Mouse (Mus musculus): ENCODE data around the gene Tmem95. TPM values are rescaled to one million over a fixed set of nuclear protein-coding genes. Genes with fewer than 3 reads are reported as not detected.

Tmem95 gene
- polyA plus RNA-seq, 1 experiment, result not detected

GRCm38 (mm10) chr11:69858113-69858998 lies 19.5 kb downstream of the Tmem95 start, which contains the start of gene Tnk1:
TSS of gene Tnk1 (minus strand) at chr11:69858730.
- H3K4me3 ChIP-seq (ENCODE audit: low read depth, low read length), result peak within 1 kb of the TSS; percentile 65
- H3K9ac ChIP-seq (ENCODE audit: low read depth, poor library complexity, severe bottlenecking), result peak within 1 kb of the TSS; percentile 62

DNA sequence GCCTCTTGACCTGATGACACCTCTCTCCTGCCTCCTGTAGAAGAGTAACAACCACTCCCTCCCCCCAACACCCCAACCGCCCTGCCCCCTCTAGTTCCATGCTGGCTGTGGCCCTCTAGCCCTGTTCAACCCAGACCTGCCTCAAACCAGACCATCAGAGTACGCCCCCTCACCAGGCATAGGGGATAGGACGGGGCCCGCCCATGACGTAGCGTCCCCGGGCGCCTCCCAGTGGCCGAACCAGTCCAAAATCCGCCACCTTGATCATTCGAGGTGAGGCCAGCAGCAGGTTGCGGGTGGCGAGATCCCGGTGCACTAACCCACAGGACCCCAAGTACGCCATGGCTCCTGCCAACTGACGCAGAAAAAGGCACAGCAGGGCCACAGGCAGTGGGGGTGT lies 22.5 kb downstream of the Tmem95 start:
- peaks cover 14% of the 10 kb centered on the region for H3K36me3 ChIP-seq (ENCODE audit: control insufficient read depth, insufficient read depth, low read length, poor library complexity, severe bottlenecking)
- peak overlapping the region; percentile 12 for H3K9ac ChIP-seq (ENCODE audit: low read depth, poor library complexity, severe bottlenecking)
- H3K4me1 ChIP-seq (ENCODE audit: control insufficient read depth, insufficient read depth, low read length), result no peaks in the 10 kb centered on the region
- H3K27me3 ChIP-seq (ENCODE audit: control insufficient read depth, insufficient read depth, low read length, poor library complexity, severe bottlenecking), result no peaks in the 10 kb centered on the region
- no peaks in the 10 kb centered on the region for H3K9me3 ChIP-seq (replicated peaks; ENCODE audit: control insufficient read depth, insufficient read depth, low read length, poor library complexity, severe bottlenecking)
- H3K27ac ChIP-seq (ENCODE audit: insufficient read depth, low read length), result no peak overlapping the region
- H3K4me3 ChIP-seq (ENCODE audit: low read depth, low read length), result peak overlapping the region; percentile 44
- TF ChIP-seq POLR2A (IDR thresholded peaks at IDR 0.05; ENCODE audit: insufficient read depth, low read length) (no peak), EP300 (IDR thresholded peaks at IDR 0.05; ENCODE audit: insufficient read depth, low read depth, low read length) (0 out of 2 replicates have a peak, but pooled peaks have one; percentile 44), CTCF (IDR thresholded peaks at IDR 0.05; ENCODE audit: low read depth, low read length) (peak; percentile 73)

More at GRCm38 (mm10) chr11:69858113-69858998, 19.5 kb downstream of the Tmem95 start, which contains the start of gene Tnk1:
- no peaks in the 10 kb centered on the region for H3K4me1 ChIP-seq (ENCODE audit: control insufficient read depth, insufficient read depth, low read length)
- H3K9me3 ChIP-seq (replicated peaks; ENCODE audit: control insufficient read depth, insufficient read depth, low read length, poor library complexity, severe bottlenecking), result no peaks in the 10 kb centered on the region
- TF ChIP-seq CTCF (IDR thresholded peaks at IDR 0.05; ENCODE audit: low read depth, low read length) (no peak), POLR2A (IDR thresholded peaks at IDR 0.05; ENCODE audit: insufficient read depth, low read length) (peak; percentile 61), EP300 (IDR thresholded peaks at IDR 0.05; ENCODE audit: insufficient read depth, low read depth, low read length) (0 out of 2 replicates have a peak, but pooled peaks have one; percentile 7)
- no peaks in the 10 kb centered on the region for H3K36me3 ChIP-seq (ENCODE audit: control insufficient read depth, insufficient read depth, low read length, poor library complexity, severe bottlenecking)
- peak within 1 kb of the TSS; percentile 17; the same call in 1 of the 2 replicates for H3K27ac ChIP-seq (ENCODE audit: insufficient read depth, low read length)
- no peaks in the 10 kb centered on the region for H3K27me3 ChIP-seq (ENCODE audit: control insufficient read depth, insufficient read depth, low read length, poor library complexity, severe bottlenecking)

DNA sequence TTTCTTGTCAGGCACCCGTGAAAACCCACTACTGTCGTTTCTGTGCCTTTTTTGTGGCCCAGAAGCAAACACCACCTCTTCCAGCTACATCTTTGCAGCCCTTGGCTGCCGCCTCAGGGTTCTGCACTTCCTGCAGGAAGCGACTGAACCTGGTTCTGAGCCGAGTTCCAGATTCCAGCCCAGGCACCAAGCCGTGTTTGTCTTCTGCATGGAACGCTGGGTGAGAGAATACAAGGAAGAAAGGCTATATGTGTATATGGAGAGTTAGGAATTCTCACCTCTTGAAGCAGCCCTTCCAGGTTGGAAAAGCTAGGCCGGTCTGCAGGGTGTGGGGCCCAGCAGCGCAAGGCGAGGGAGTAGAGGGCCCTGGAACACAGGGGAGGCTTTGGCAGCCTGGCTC lies 23.1 kb downstream of the Tmem95 start:
- Histone ChIP-seq H3K27me3 (ENCODE audit: control insufficient read depth, insufficient read depth, low read length, poor library complexity, severe bottlenecking) (no peaks in the 10 kb centered on the region), H3K27ac (ENCODE audit: insufficient read depth, low read length) (no peak overlapping the region; the same call in 1 of the 2 replicates), H3K36me3 (ENCODE audit: control insufficient read depth, insufficient read depth, low read length, poor library complexity, severe bottlenecking) (peaks cover 14% of the 10 kb centered on the region), H3K9ac (ENCODE audit: low read depth, poor library complexity, severe bottlenecking) (no peak overlapping the region), H3K4me1 (ENCODE audit: control insufficient read depth, insufficient read depth, low read length) (no peaks in the 10 kb centered on the region), H3K4me3 (ENCODE audit: low read depth, low read length) (no peak overlapping the region), H3K9me3 (replicated peaks; ENCODE audit: control insufficient read depth, insufficient read depth, low read length, poor library complexity, severe bottlenecking) (no peaks in the 10 kb centered on the region)
- no peak for TF ChIP-seq CTCF (IDR thresholded peaks at IDR 0.05; ENCODE audit: low read depth, low read length)
- no peak for TF ChIP-seq POLR2A (IDR thresholded peaks at IDR 0.05; ENCODE audit: insufficient read depth, low read length)
- TF ChIP-seq EP300 (IDR thresholded peaks at IDR 0.05; ENCODE audit: insufficient read depth, low read depth, low read length), result no peak

GRCm38 (mm10) chr11:69853994-69854393 lies 23.8 kb downstream of the Tmem95 start:
- Histone ChIP-seq H3K9me3 (replicated peaks; ENCODE audit: control insufficient read depth, insufficient read depth, low read length, poor library complexity, severe bottlenecking) (no peaks in the 10 kb centered on the region), H3K9ac (ENCODE audit: low read depth, poor library complexity, severe bottlenecking) (no peak overlapping the region), H3K4me3 (ENCODE audit: low read depth, low read length) (no peak overlapping the region), H3K27ac (ENCODE audit: insufficient read depth, low read length) (no peak overlapping the region), H3K27me3 (ENCODE audit: control insufficient read depth, insufficient read depth, low read length, poor library complexity, severe bottlenecking) (no peaks in the 10 kb centered on the region), H3K4me1 (ENCODE audit: control insufficient read depth, insufficient read depth, low read length) (no peaks in the 10 kb centered on the region), H3K36me3 (ENCODE audit: control insufficient read depth, insufficient read depth, low read length, poor library complexity, severe bottlenecking) (peaks cover 14% of the 10 kb centered on the region)
- TF ChIP-seq POLR2A (IDR thresholded peaks at IDR 0.05; ENCODE audit: insufficient read depth, low read length) (no peak), EP300 (IDR thresholded peaks at IDR 0.05; ENCODE audit: insufficient read depth, low read depth, low read length) (no peak), CTCF (IDR thresholded peaks at IDR 0.05; ENCODE audit: low read depth, low read length) (no peak)

DNA sequence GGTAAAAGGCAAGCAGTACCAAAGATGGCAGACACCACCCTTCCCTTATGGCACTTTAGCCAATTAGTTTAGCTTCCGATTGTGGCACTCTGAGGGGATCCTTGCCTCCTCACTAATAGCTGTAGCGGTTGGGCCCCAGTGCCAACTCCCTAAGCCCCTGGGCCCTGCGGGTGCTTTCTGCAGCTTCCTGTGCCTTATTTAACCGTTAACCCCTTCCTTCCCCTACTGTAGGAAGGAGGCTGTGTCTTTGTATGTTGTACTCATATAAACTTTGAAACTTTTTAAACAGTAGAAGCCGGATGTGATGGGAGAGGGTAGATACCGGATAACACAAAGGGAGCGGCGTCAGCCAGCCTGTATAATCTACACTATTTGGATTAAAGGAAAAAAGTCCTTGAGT lies 27.1 kb downstream of the Tmem95 start:
- H3K4me1 ChIP-seq (ENCODE audit: control insufficient read depth, insufficient read depth, low read length), result peaks cover 2% of the 10 kb centered on the region
- H3K27ac ChIP-seq (ENCODE audit: insufficient read depth, low read length), result no peak overlapping the region
- no peak overlapping the region for H3K9ac ChIP-seq (ENCODE audit: low read depth, poor library complexity, severe bottlenecking)
- no peaks in the 10 kb centered on the region for H3K9me3 ChIP-seq (replicated peaks; ENCODE audit: control insufficient read depth, insufficient read depth, low read length, poor library complexity, severe bottlenecking)
- TF ChIP-seq EP300 (IDR thresholded peaks at IDR 0.05; ENCODE audit: insufficient read depth, low read depth, low read length) (no peak), POLR2A (IDR thresholded peaks at IDR 0.05; ENCODE audit: insufficient read depth, low read length) (no peak), CTCF (IDR thresholded peaks at IDR 0.05; ENCODE audit: low read depth, low read length) (no peak)
- peaks cover 14% of the 10 kb centered on the region for H3K36me3 ChIP-seq (ENCODE audit: control insufficient read depth, insufficient read depth, low read length, poor library complexity, severe bottlenecking)
- H3K27me3 ChIP-seq (ENCODE audit: control insufficient read depth, insufficient read depth, low read length, poor library complexity, severe bottlenecking), result no peaks in the 10 kb centered on the region
- no peak overlapping the region for H3K4me3 ChIP-seq (ENCODE audit: low read depth, low read length)

GRCm38 (mm10) chr11:69849884-69850283 lies 27.9 kb downstream of the Tmem95 start:
- no peaks in the 10 kb centered on the region for H3K27me3 ChIP-seq (ENCODE audit: control insufficient read depth, insufficient read depth, low read length, poor library complexity, severe bottlenecking)
- no peak for TF ChIP-seq CTCF (IDR thresholded peaks at IDR 0.05; ENCODE audit: low read depth, low read length)
- H3K27ac ChIP-seq (ENCODE audit: insufficient read depth, low read length), result no peak overlapping the region
- no peak overlapping the region for H3K4me3 ChIP-seq (ENCODE audit: low read depth, low read length)
- no peaks in the 10 kb centered on the region for H3K9me3 ChIP-seq (replicated peaks; ENCODE audit: control insufficient read depth, insufficient read depth, low read length, poor library complexity, severe bottlenecking)
- H3K9ac ChIP-seq (ENCODE audit: low read depth, poor library complexity, severe bottlenecking), result no peak overlapping the region
- peaks cover 4% of the 10 kb centered on the region for H3K4me1 ChIP-seq (ENCODE audit: control insufficient read depth, insufficient read depth, low read length)
- H3K36me3 ChIP-seq (ENCODE audit: control insufficient read depth, insufficient read depth, low read length, poor library complexity, severe bottlenecking), result peaks cover 14% of the 10 kb centered on the region

Data from ES-Bruce4 (cell line).